Mouse (Mus musculus): ENCODE measurements around the gene Lsm6.

- TF ChIP-seq CTCF (IDR thresholded peaks at IDR 0.05; ENCODE audit: insufficient read depth, low read length) (no peak), POLR2A (IDR thresholded peaks at IDR 0.05; ENCODE audit: borderline replicate concordance, extremely low read depth, low read depth, low read length) (no peak)
These were observed 26.3 kb upstream of the Lsm6 start for GRCm38 (mm10) chr8:78847240-78847639.
